Mouse (Mus musculus) adrenal gland, postnatal 36 days (tissue): ENCODE measurements around the gene Zfp825. TPM values are rescaled to one million over a fixed set of nuclear protein-coding genes. Genes with fewer than 3 reads are reported as not detected.
A peak's percentile ranks its signal among the peaks of the same experiment; 100 is the strongest.
"Not testable (repeated sequence)": the region's sequence is repeated elsewhere in the genome, so short reads cannot be mapped to it uniquely, and the experiment has no call there.

Experiments
- DNase-seq, 2 experiments: peaks; one replicate each; pipeline ENCODE4 v3.0.0; 2021; ENCODE audit warnings: mixed read lengths in 1 of 2
- long read RNA-seq, 2 experiments: library from polyadenylated mRNA; stranded (forward); transcript quantifications; one replicate each; pipeline ENCODE4 v2.0.0; 2021; ENCODE audit warnings: borderline sequencing depth in 2 of 2
- total RNA-seq, 2 experiments: library from RNA; stranded (reverse); gene quantifications; 2 replicates each; pipeline ENCODE4 v1.2.3; 2021

The Zfp825 gene
- 10 to 100 TPM in 1 of 2 experiments, 1 to 10 TPM in 1; 9.0 to 11.2 TPM for total RNA-seq
- long read RNA-seq, experiment 1, transcript Zfp825-203 (5 exons, 1,549 nt), result major isoform, 5 of 13 reads
- long read RNA-seq, experiment 1, partial matches to known transcripts, result 0 of 13 reads
- long read RNA-seq, experiment 1, other reads (novel, unspliced or antisense), result 7 of 13 reads
- long read RNA-seq, experiment 2, partial matches to known transcripts, result 0 of 3 reads
- long read RNA-seq, experiment 2, other reads (novel, unspliced or antisense), result 1 of 3 reads

DNA sequence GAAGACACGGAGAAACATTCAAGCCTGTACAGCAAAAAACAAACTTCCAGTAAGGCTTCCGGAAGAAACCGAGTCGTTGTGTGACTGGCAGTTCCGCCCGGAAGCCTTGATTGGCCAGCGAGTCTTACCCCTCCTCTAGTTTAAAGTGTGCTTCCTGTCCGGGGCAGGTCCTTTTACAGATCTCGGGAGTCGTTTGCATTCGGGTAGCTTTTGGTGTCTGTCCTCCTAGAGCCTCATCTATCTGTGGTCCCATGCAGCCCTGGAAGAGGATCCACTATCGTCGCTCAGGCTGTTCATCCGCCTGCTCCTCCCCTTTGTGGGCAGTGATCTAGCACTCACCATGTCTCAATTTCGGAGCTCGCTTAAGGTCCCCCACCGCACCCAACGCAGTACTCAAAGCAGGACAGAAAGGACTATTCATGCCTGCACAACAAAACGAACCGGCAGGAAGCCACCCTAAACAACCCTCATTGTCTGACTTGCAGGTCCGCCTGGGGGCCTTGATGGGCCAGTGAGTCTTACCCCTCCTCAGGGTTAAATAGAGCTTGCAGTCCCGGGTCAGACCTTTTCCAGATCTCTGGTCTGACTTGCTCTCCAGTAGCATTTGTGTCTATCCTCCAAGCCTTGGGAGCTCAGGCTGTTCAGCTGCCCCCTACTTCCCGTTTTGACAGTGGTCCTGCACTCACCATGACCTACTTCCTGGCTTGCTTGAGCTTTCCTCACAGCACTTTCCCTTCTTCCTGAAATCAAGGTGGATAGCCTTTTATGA is at the start of gene Zfp825:
Gene Zfp825, minus strand, starts transcription at position 82 of the 769 bp plus-strand sequence.
- DNase-seq, result peak; percentile 79 to 82

DNA sequence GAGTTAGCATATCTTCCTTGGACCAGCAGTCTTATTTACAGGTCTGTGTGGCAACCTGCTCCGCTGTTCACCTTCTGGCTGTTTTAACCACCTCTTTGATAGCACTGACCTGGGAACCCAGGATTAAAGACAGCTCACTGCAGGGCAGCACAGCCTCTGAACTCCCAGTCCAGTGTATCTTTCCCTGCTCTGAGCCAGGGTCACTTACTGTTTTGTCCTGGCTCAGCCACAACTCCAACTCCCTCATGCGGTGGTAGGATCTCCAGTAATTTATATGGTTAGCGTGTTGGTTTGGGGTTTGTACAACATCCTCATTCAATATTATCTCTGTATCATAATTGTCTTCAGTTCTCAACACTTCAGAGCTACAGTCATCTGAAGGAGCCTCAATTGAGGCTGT is 41.6 kb upstream of the Zfp825 start:
- DNase-seq, result not testable (repeated sequence)

DNA sequence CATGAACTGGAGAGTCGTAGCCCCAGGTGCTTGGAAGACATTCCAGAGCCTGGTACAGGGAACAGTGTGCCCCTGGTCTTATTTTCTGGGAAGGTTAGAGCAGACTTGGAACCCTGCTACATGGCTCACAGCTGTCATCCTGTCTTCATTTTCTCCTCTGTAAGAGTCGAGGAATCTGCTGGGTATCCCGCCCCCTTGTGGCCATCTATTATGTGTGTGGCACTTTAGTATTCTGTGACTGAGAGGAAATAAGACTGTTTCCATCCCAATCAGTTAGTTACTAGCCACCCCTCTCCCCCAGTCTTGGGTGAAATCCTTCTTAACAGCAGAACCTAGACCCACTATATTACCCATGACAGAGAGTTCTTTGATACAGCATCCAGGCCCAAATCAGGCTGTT is 41.1 kb upstream of the Zfp825 start:
- peak; percentile 58 to 73 for DNase-seq

DNA sequence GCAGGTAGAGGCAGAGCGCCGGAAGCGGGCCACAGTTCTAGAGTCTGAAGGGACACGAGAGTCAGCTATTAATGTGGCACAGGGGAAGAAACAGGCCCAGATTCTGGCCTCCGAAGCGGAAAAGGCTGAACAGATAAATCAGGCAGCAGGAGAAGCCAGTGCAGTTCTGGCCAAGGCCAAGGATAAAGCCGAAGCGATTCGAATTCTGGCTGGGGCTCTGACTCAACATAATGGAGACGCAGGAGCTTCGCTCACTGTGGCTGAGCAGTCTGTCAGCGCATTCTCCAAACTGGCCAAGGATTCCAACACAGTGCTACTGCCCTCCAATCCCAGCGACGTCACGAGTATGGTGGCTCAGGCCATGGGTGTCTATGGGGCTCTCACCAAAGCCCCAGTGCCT is 40.3 kb upstream of the Zfp825 start:
- DNase-seq, result peak; percentile 71 to 77

DNA sequence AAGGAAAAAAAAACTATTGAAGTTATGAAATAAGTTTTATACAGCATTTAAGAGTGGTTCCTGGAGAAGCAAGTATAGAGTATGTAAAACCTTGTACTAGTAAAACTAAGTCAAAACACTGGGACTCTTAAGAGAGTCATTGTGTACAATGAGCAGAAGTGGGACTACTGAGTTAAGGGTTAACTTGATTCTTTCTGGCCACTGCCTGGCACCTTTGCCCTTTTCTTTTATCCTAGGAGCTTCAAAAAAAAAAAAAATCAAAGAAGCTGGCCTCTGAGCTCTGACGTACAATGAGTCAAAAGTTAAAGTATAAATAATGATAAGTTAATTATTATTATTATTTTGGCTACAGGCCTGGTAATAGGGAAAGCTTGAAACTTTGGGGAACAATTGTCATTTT is 37.5 kb upstream of the Zfp825 start:
- not testable (repeated sequence) for DNase-seq

DNA sequence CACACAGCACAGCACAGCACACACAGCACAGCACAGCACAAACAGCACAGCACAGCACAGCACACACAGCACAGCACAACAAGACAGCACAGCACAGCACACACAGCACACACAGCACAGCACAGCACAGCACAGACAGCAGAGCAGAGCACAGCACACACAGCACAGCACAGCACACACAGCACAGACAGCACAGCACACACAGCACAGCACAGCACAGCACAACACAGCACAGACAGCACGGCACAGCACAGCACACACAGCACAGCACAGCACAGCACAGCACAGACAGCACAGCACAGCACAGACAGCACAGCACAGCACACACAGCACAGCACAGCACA is 35.6 kb upstream of the Zfp825 start:
- not testable (repeated sequence) for DNase-seq

DNA sequence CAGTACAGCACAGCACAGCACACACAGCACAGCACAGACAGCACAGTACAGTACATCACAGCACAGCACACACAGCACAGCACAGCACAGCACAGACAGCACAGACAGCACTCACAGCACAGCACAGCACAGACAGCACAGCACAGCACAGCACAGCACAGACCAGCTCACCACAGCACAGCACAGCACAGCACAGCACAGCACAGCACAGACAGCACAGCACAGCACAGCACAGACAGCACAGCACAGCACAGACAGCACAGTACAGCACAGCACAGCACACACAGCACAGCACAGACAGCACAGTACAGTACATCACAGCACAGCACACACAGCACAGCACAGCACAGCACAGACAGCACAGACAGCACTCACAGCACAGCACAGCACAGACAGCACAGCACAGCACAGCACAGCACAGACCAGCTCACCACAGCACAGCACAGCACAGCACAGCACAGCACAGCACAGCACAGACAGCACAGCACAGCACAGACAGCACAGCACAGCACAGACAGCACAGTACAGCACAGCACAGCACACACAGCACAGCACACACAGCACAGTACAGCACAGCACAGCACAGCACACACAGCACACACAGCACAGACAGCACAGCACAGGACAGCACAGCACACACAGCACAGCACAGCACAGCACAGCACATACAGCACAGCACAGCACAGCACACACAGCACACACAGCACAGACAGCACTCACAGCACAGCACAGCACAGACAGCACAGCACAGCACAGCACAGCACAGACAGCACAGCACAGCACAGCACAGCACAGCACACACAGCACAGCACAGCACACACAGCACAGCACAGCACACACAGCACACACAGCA is 35.0 kb upstream of the Zfp825 start:
- not testable (repeated sequence) for DNase-seq

DNA sequence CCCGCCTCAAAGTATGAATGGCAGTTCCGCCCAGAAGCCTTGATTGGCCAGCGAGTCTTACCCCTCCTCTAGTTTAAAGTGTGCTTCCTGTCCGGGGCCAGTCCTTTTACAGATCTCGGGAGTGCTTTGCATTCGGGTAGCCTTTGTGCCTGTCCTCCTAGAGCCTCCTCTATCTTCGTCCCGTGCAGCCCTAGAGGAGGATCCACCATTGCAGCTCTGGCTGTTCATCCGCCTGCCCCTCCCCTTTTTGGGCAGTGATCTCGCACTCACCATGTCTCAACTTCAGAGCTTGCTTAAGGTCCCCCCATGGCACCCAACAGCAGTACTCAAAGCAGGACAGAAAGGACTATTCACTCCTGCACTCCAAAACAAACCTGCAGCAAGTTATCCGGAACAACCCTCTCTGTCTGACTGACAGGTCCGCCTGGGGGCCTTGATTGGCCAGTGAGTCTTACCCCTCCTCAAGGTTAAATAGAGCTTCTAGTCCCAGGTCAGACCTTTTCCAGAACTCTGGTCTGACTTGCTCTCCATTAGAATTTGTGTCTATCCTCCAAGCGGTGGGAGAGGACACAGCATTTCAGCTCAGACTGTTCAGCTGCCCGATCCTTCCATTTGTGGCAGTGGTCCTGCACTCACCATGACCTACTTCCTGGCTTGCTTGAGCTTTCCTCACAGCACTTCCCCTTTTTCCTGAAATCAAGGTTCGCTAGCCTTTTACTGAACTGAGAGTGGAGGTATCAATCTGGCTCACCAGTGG is 28.9 kb upstream of the Zfp825 start:
- peak; percentile 86 to 87 for DNase-seq

DNA sequence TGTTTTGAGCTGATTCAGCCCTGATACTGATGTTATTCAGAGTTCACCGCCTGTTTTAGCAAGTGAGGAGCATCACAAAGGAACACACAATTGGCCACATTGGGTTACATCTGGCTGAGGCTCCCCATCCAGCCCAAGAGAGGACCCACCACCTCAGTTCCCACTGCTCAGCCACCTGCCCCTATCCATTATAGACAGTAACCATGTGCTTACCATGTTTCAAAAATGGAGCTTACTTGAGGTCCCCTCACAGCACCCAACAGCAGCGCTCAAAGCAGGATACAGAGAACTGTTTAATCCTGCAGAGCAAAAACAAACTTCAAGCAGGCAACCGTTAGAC is 28.3 kb upstream of the Zfp825 start:
- peak in 1 of 2 experiments; percentile 5 for DNase-seq

DNA sequence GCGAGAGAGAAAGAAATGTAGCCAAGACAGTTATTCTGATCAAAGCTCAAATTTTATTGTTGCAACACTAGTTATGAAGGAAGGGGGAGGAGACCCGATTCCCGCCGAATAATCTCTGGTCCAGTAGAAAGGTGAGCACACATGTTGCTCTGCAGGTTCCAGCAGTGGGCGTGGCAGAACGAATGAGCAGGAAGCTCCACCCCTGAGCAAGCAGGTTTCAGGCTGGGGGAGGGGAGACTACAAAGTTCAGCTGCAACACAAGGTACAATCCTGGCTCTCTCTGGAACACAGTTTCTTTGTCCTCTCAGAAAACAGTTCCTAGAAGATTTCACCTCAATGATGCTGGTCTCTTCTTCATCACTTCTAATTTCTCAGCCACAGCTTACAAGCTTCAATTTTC is 14.2 kb upstream of the Zfp825 start:
- not testable (repeated sequence) for DNase-seq

DNA sequence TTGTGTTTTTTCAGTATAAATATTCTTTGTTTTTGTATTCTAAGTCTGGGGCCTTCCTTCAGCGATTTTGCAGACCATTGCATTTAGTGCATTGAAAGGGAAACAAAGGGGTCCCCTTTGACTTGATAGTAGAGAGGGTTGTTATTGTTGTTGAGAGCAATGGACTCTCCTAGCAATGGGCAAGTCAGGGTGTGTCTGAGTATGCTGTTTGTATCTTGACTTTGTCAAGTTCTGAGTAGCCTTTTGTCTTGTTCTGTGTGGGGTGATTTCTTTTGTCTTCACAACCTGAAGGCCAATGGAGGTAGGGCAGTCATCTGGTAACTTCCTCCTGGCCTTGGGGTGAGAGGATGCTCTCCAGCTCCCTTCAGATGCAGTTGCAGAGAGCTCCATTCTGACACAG is 9.1 kb upstream of the Zfp825 start:
- DNase-seq, result not testable (repeated sequence)

DNA sequence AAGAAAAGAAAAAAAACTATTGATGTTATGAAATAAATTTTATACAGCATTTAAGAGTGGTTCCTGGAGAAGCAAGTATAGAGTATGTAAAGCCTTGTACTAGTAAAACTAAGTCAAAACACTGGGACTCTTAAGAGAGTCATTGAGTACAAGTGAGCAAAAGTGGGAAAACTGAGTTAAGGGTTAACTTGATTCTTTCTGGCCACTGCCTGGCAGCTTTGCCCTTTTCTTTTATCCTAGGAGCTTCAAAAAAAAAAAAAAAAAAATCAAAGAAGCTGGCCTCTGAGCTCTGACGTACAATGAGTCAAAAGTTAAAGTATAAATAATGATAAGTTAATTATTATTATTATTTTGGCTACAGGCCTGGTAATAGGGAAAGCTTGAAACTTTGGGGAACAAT is 5.9 kb upstream of the Zfp825 start:
- not testable (repeated sequence) for DNase-seq

DNA sequence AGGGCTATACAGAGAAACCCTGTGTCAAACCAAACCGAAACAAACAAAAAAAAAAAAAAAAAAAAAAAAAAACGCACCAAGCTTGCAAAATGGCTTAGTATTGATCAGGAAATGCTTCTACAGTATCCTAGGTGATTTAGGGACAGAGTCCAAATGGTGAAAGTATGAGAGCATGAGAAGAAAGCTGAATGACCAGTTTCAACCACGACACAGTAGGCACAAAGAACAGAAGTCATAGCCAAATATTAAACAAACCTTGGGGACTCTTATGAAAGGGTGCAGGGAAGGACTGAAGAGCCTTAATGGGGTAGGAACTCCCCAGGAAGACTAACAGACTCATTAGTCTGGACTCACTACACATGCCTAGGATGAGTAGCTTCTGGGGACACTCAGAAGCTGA is 9.5 kb downstream of the Zfp825 start:
- not testable (repeated sequence) for DNase-seq

DNA sequence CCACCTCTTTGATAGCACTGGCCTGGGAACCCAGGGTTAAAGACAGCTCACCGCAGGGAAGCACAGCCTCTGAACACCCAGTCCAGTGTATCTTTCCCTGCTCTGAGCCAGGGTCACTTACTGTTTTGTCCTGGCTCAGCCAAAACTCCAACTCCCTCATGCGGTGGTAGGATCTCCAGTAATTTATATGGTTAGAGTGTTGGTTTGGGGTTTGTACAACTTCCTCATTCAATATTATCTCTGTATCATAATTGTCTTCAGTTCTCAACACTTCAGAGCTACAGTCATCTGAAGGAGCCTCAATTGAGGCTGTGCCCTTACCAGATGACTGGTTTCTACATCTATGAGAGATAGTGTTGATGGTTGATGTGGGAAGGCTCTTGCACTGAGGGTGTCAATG is 22.3 kb downstream of the Zfp825 start:
- not testable (repeated sequence) for DNase-seq

DNA sequence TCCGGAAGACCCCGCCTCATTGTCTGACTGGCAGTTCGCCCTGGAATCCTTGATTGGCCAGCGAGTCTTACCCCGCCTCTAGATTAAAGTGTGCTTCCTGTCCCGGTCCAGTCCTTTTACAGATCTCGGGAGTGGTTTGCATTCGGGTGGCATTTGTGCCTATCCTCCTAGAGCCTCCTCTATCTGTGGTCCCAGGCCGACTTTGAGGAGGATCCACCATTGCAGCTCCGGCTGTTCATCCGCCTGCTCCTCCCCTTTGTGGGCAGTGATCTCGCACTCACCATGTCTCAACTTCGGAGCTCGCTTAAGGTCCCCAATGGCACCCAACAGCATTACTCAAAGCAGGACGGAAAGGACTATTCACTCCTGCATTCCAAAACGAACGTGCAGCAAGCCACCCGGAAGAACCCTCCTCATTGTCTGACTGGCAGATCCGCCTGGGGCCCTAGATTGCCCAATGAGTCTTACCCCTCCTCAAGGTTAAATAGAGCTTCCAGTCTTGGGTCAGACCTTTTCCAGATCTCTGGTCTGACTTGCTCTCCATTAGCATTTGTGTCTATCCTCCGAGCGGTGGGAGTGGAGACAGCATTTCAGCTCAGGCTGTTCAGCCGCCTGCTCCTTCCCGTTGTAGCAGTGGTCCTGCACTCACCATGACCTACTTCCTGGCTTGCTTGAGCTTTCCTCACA is 30.9 kb downstream of the Zfp825 start:
- DNase-seq, result peak; percentile 81 to 86

DNA sequence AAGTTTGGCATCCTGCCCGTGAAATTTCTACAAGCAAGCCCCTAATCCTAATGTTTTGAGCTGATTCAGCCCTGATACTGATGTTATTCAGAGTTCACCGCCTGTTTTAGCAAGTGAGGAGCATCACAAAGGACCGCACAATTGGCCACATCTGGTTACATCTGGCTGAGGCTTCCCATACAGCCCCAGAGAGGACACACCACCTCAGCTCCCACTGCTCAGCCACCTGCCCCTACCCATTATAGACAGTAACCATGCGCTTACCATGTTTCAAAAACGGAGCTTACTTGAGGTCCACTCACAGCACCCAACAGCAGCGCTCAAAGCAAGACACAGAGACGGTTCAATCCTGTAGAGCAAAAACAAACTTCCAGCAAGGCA is 31.5 kb downstream of the Zfp825 start:
- not testable (repeated sequence) for DNase-seq

DNA sequence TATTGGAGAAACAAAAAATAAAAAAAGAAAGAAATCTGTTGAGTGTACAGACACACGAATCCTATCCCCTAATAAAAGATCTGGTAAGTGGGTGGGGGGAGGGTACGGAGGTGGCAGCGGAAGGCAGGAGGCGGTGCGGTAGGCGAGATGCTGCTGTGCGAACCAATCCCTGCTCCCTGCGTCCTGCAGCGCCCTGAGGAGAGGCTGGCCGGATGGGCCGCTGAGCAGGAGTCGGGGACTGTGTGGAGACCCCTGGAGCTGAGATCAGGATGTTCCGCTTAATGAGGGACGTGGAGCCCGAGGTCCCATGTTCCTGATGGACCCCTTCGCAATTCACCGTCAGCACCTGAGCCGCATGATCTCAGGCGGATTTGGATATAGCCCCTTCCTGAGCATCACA is 53.9 kb downstream of the Zfp825 start:
- no peak for DNase-seq
